Mouse (Mus musculus) neural tube, embryonic 13.5 days (tissue): ENCODE results near the gene Spty2d1. TPM values are rescaled to one million over a fixed set of nuclear protein-coding genes. Genes with fewer than 3 reads are reported as not detected.

Experiments
- ATAC-seq: fragments of 200-750 bp; cut with Nextera tagmentation; 2 replicates; pipeline ENCODE4 v1.8.0; 2017; ENCODE audit warnings: low read depth, mild to moderate bottlenecking, moderate TSS enrichment, moderate library complexity
- H3K27ac ChIP-seq: fragments of 300-500 bp; sonication (generic); replicated peaks from 2 replicates; pipeline ENCODE4 v1.5.1; 2015; ENCODE audit warnings: moderate library complexity, mild to moderate bottlenecking, inconsistent platforms
- H3K27me3 ChIP-seq: fragments of 300-500 bp; sonication (generic); 2 replicates; pipeline ENCODE4 v1.6.1; 2015; ENCODE audit warnings: mild to moderate bottlenecking, inconsistent platforms
- H3K36me3 ChIP-seq: fragments of 300-500 bp; sonication (generic); 2 replicates; pipeline ENCODE4 v1.6.1; 2015; ENCODE audit warnings: mild to moderate bottlenecking, inconsistent platforms
- H3K4me1 ChIP-seq: fragments of 300-500 bp; sonication (generic); replicated peaks from 2 replicates; pipeline ENCODE4 v1.6.1; 2015; ENCODE audit warnings: inconsistent platforms
- H3K4me2 ChIP-seq: fragments of 300-500 bp; sonication (generic); 2 replicates; pipeline ENCODE4 v1.6.1; 2015; ENCODE audit warnings: inconsistent platforms, mild to moderate bottlenecking, moderate library complexity
- H3K4me3 ChIP-seq: fragments of 300-500 bp; sonication (generic); 2 replicates; pipeline ENCODE4 v1.5.1; 2015; ENCODE audit warnings: mild to moderate bottlenecking, inconsistent platforms
- H3K9ac ChIP-seq: fragments of 300-500 bp; sonication (generic); 2 replicates; pipeline ENCODE4 v1.6.1; 2015; ENCODE audit warnings: moderate library complexity, mild to moderate bottlenecking, inconsistent platforms
- H3K9me3 ChIP-seq: fragments of 300-500 bp; sonication (generic); 2 replicates; pipeline ENCODE4 v1.6.1; 2016; ENCODE audit warnings: inconsistent platforms
- WGBS: fragments of 180-500 bp; shearing (Covaris S2); methylation state at CpG from one replicate; pipeline ENCODE4 v1.1.7; 2015; 5-methylcytosine and 5-hydroxymethylcytosine counted together
- polyA plus RNA-seq: library from polyadenylated mRNA; unstranded; fragments of >200 nt; fragmentation: Nextera tagmentation; extraction: Ambion mirVana; gene quantifications from 2 replicates; pipeline ENCODE4 v1.2.1, GENCODE M21; 2015

Spty2d1 gene
- polyA plus RNA-seq, 1 experiment from 2014 or later: 8.3 TPM

DNA sequence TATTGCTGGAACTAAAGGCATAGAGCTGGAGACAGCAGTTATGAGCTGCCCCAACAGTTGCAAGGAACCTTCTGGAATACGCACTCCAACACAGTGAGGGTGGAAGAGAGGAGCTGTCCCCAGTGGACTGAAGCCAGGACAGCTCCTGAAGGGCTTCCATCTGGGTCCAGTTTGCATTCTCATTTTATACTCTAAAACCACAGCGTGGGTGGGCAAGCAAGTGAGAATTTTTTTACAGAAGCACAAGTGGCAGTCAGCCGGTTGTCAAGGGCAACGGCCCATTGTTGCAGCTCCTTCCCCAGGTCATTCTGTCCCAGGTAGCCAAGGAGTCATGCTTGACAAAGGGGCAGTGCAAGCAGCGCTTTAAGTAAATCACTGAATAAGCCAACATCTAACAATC, 11.4 kb upstream of the Spty2d1 start:
- Histone ChIP-seq H3K4me1 (peaks cover 6% of the 10 kb centered on the region), H3K4me3 (no peak overlapping the region), H3K9me3 (no peaks in the 10 kb centered on the region), H3K4me2 (no peak overlapping the region), H3K27ac (no peak overlapping the region), H3K36me3 (no peaks in the 10 kb centered on the region), H3K9ac (no peak overlapping the region), H3K27me3 (0 out of 2 replicates have a peak, but pooled peaks cover 9% of the 10 kb centered on the region)
- ATAC-seq: no peak
- 74% methylated on average over 5 of the region's 5 CpGs for WGBS

DNA sequence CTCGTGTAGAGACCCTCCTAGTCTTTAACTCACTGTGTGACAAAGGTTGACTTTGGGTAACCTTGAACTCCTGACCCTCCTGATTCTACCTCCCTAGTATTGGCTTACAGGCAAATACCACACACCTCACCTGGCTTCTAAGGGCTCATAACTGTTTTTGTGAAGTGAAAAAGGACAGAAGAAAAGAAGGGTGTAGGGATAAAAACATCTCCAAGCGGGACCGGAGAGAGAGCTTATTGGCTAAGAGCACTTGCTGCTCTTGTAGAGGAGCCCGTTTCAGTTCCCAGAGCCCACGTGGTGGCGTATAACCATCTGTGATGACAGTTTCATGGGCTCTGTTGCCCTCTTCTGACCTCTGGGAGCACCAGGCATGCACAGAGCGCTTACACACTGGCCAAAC, 8.9 kb upstream of the Spty2d1 start:
- Histone ChIP-seq H3K27me3 (0 out of 2 replicates have a peak, but pooled peaks cover 9% of the 10 kb centered on the region), H3K4me1 (peaks cover 6% of the 10 kb centered on the region), H3K27ac (no peak overlapping the region), H3K4me2 (no peak overlapping the region), H3K4me3 (no peak overlapping the region), H3K9ac (no peak overlapping the region), H3K9me3 (no peaks in the 10 kb centered on the region), H3K36me3 (no peaks in the 10 kb centered on the region)
- 71% methylated on average over 7 of the region's 7 CpGs for WGBS
- no peak for ATAC-seq

DNA sequence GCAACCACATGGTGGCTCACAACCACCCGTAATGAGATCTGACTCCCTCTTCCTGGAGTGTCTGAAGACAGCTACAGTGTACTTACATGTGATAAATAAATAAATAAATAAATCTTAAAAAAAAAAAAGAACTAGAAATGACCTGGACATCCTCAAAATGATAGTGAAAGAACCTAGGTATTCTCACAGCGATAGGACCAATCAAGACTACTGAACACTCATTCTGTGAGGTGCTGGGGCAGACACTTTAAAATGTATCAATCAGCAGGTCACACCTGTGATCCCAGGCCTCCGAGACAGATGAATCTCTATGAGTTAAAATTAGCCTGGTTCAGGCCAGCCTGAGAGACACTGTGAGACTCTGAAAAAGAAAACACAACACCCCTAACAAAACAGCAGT, 8.4 kb upstream of the Spty2d1 start:
- H3K9me3 ChIP-seq: no peaks in the 10 kb centered on the region
- no peak for ATAC-seq
- H3K9ac ChIP-seq: no peak overlapping the region
- no peaks in the 10 kb centered on the region for H3K36me3 ChIP-seq
- H3K27me3 ChIP-seq: 0 out of 2 replicates have a peak, but pooled peaks cover 9% of the 10 kb centered on the region
- WGBS: 83% methylated on average over 3 of the region's 3 CpGs
- no peak overlapping the region for H3K4me2 ChIP-seq
- H3K4me1 ChIP-seq: peaks cover 6% of the 10 kb centered on the region
- no peak overlapping the region for H3K4me3 ChIP-seq
- no peak overlapping the region for H3K27ac ChIP-seq

DNA sequence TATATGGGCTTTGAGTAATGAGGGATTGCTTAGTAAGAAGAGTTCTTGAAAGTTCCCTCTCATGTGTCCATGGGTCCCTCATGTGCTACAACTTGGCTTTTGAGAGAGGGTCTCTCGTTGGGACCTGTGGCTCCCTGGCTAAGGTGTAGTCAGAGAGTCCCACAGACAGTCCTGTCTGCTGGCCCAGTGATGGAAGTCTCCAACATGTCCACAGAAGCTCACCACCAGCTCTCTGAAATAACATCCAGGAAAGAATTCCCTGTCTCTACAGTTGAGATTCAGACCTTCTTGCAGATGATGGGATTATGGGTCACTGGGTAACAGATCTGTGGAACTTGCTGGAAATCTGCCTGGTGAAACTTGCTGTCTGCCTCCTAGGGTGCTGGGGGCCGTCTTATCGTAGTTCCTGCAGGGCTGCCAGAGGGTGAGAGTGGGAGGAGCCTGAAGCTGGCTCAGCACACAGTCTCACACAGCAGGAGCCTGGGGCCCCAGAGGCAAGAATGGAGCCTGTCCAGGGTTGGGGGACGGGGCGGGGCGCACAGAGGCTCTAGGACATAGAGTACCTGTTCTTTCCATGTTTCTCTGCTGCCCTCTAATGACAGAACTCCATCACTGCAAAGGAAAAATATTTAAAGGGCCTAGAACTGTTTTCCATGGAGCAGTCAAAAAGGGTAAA, 7.3 kb upstream of the Spty2d1 start:
- Histone ChIP-seq H3K9me3 (no peaks in the 10 kb centered on the region), H3K27me3 (0 out of 2 replicates have a peak, but pooled peaks cover 2% of the 10 kb centered on the region), H3K36me3 (no peaks in the 10 kb centered on the region), H3K4me1 (peaks cover 6% of the 10 kb centered on the region), H3K4me2 (peak overlapping the region; percentile 49), H3K27ac (no peak overlapping the region), H3K4me3 (0 out of 2 replicates have a peak overlapping the region, but pooled peaks have one; percentile 11), H3K9ac (peak overlapping the region; percentile 62)
- WGBS: 9% methylated on average over 6 of the region's 6 CpGs
- ATAC-seq: peak; percentile 93

DNA sequence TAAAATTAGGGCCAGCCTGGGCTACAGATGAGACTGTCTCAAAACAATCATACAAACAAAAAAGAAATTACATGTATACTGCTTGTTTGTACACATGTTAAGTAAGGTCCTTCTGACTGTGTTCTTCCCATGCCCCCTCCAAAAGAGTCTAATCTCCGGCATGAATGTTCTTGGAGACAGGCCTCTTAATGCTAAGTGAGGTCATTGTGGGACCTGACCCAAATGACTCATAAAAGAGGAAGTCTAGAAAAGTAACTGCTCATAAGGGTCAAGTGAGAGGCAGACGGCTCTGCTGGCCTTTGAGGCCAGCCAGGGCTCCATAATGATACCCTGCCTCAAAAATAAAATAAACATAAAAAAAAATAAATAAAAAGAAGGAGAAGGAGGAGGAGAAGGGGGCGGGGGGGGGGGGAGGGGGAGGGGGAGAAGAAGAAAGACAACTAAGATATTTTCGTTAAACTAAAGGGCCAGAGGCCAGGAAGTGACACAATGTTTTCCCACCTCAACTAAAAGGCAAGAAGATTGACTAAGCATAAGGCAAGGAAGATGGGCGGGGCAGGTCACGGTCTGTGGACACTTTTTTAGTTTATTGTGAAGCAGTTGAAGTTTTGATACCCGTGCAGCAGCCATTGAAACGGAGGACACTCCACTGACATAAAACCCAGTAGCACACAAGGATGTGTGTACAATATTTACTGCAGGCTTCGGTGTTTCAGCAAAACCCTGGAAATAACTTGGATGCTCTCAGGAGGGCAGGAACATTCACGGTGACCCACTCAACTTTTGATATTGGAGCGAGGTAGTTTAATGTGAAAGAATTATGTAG, 6.6 kb upstream of the Spty2d1 start:
- no peak overlapping the region for H3K27ac ChIP-seq
- no peak overlapping the region for H3K9ac ChIP-seq
- H3K4me2 ChIP-seq: no peak overlapping the region
- H3K9me3 ChIP-seq: no peaks in the 10 kb centered on the region
- no peaks in the 10 kb centered on the region for H3K27me3 ChIP-seq
- WGBS: 55% methylated on average over 11 of the region's 11 CpGs
- peaks cover 13% of the 10 kb centered on the region for H3K4me1 ChIP-seq
- H3K36me3 ChIP-seq: no peaks in the 10 kb centered on the region
- no peak for ATAC-seq
- no peak overlapping the region for H3K4me3 ChIP-seq

DNA sequence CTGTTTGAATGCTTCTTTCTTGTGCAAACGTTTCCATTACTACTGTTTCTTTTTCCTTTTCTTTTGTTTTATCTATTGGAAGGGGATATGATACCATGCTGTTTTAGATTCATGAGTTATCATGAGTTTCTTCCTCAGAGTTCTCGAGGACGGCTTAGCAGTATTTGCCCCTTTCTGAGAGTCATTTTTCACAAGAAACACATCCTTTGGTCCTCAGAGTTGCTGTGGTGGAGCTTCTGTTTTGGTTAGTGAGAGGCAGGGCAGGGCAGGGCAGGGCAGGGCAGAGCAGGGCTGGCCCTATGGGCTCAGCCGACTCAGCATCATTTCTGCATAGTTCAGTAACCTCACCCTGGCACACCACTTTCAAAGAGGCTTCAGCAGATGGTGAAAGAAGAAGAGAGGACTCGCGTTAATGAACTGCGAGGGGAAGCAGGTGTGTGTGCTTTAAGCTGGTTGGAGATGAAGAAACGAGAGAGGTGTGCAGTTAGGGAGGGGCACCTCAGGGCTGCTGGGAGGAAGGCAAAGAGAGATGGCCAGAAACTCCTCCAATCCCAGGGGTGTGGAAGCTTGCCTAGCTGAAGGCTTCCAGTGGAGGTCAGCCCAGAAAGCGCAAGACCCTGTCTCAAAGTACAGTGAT, 5.0 kb upstream of the Spty2d1 start:
- 54% methylated on average over 9 of the region's 9 CpGs for WGBS
- Histone ChIP-seq H3K9ac (no peak overlapping the region), H3K27ac (no peak overlapping the region), H3K4me2 (no peak overlapping the region), H3K9me3 (no peaks in the 10 kb centered on the region), H3K36me3 (no peaks in the 10 kb centered on the region), H3K4me3 (no peak overlapping the region), H3K27me3 (no peaks in the 10 kb centered on the region), H3K4me1 (peaks cover 24% of the 10 kb centered on the region)
- no peak for ATAC-seq

DNA sequence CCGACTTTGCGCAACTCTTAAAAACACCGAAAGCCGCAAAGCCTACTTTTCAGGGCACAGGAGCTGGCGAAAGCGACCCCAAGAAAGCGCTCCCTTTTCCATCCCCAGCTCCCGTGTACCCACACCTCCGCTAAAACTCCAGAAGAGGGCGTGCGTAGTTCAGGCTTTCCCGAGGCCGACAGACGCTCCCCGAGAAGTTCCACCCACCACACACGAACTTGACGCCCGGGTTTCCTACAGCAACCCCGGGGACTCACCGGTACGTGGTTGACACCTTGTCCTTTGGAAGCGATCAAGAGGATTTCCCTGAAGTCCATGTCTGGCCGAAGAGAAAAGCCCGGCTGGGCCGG, 418 bp downstream of the Spty2d1 start:
- Histone ChIP-seq H3K27ac (peak overlapping the region; percentile 83), H3K36me3 (no peaks in the 10 kb centered on the region), H3K4me3 (peak overlapping the region; percentile 70), H3K4me2 (peak overlapping the region; percentile 86), H3K9ac (peak overlapping the region; percentile 74), H3K9me3 (no peaks in the 10 kb centered on the region), H3K4me1 (peaks cover 62% of the 10 kb centered on the region), H3K27me3 (no peaks in the 10 kb centered on the region)
- ATAC-seq: peak; percentile 61
- under 1% methylated on average over 25 of the region's 25 CpGs for WGBS

DNA sequence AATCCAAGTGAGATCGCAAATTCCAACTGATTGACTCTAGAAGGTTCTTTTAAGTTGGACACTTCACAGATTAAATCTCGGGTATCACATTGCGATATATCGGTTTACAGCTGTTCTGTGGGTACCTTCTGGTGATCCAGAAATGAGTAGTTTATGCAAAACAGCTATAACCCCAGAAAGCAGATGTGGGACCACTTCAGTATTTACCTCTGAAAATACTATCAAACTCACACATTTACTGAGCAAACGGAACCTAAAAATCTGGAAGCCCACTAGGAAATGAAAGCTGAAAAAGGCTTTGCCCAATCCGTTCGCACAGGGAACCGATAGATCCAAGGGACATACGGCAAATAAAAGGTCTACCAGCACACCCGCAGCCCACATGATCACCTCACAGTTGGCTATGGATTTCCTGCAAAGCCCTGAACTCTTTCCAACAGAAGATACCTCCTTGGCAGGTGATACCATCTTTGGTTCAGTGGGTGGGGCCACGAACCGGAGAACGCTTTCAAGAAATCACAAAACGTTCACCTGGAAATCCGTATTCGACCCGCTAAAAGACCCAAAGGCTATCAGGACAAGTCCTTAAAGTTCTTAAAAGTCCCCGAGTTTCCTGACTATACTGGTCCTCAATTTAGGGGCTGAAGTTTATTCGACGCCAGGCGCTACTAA, 966 bp downstream of the Spty2d1 start:
- Histone ChIP-seq H3K36me3 (no peaks in the 10 kb centered on the region), H3K9ac (peak overlapping the region; percentile 74), H3K4me2 (peak overlapping the region; percentile 86), H3K9me3 (no peaks in the 10 kb centered on the region), H3K4me3 (peak overlapping the region; percentile 70), H3K27ac (peak overlapping the region; percentile 83), H3K4me1 (peaks cover 68% of the 10 kb centered on the region), H3K27me3 (no peaks in the 10 kb centered on the region)
- no peak for ATAC-seq
- WGBS: 24% methylated on average over 21 of the region's 21 CpGs

DNA sequence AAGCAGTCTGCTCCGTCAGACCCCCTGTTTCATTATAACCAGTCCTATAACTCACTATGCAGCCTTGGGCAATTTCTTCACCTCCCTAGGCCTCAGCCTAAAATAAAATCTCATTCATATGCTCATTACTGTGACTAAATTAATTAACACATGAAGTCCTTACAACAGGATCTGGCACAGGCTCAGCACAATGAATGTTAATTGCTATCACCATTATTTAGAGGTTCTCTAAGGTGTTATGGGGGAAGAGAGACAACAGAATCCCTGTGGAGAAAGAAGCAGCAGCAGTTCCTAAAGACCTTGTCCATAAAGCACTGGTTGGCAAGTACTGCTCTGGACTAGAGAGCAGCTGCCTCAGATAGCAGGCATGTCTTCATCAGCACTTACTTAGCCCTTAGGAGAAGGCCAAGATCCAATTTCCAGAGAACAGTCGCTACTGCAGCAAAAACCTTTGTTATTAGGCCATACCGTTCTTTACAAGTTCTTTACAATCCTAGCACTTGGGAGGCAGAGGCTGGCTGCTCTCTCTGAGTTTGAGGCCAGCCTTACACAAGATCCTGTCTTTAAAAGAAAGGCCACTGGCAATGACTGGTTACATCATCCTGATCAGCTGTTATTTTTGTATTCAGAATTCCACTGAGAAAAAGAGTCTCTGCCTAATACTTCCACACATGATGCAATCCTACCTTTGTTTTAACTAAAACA, 4.6 kb downstream of the Spty2d1 start:
- Histone ChIP-seq H3K4me3 (no peak overlapping the region), H3K4me1 (peaks cover 74% of the 10 kb centered on the region), H3K36me3 (peaks cover 8% of the 10 kb centered on the region), H3K9ac (0 out of 2 replicates have a peak overlapping the region, but pooled peaks have one; percentile 43), H3K27ac (peak overlapping the region; percentile 49; the same call in 1 of the 2 replicates), H3K27me3 (no peaks in the 10 kb centered on the region), H3K4me2 (no peak overlapping the region), H3K9me3 (no peaks in the 10 kb centered on the region)
- no peak for ATAC-seq
- WGBS: 16% methylated on average over 3 of the region's 3 CpGs

DNA sequence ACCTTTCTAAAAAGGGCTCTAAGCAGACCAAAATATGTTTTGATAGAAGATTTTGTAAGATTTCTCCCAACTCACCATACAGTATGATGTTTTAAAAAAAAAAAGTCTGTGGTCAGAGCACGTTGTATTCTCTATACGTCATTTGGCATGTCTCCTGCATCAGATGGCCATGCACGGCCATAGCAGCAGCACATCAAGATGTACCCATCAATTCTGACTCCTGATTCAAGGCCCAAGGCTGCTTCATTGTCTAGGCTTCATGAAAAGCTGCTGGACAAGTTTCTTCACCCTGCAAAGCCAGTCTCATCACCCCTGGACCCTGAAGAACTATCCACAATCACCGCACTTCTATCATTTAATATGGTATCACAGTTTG, 6.3 kb downstream of the Spty2d1 start:
- H3K4me1 ChIP-seq: peaks cover 66% of the 10 kb centered on the region
- H3K36me3 ChIP-seq: peaks cover 25% of the 10 kb centered on the region
- no peak overlapping the region for H3K27ac ChIP-seq
- no peak overlapping the region for H3K4me2 ChIP-seq
- ATAC-seq: no peak
- H3K9ac ChIP-seq: 0 out of 2 replicates have a peak overlapping the region, but pooled peaks have one; percentile 26
- no peaks in the 10 kb centered on the region for H3K9me3 ChIP-seq
- no peak overlapping the region for H3K4me3 ChIP-seq
- no peaks in the 10 kb centered on the region for H3K27me3 ChIP-seq
- 73% methylated on average over 4 of the region's 4 CpGs for WGBS

DNA sequence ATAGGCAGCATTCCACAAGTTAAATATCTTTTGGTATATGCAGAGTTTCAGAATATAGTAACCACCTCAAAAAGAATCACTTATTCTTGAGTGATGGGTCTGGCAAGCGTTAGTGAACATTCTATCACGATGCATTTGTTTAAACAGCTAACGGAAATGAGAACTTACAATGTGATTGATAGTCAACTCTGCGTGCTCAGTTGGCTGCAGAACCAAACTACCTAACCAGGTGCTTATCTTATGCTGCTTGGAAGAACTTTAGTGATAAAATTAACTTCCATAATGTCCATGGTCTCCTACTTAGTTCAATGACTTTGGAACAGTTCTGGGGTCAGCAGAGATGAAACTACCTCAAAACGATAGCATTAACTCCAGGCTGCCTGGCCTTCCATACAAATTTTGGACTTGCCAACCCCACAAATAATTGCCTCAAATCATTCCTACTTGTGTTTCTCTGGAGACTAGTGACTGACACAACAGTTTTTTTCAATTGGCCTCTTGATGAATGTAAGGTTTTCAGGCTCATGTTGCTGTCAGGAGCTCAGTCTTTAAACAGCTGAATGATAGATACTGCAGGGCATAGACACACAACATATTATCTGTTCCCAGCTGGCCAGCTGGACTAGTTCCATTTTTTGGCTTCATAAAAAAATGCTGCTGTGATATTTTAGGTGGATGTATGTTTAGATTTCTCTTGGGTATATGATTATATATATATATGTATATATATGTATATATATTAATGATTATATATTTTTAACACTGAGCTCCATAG, 6.9 kb downstream of the Spty2d1 start:
- H3K4me3 ChIP-seq: no peak overlapping the region
- no peak overlapping the region for H3K4me2 ChIP-seq
- WGBS: 79% methylated on average over 5 of the region's 5 CpGs
- no peaks in the 10 kb centered on the region for H3K27me3 ChIP-seq
- peaks cover 29% of the 10 kb centered on the region for H3K36me3 ChIP-seq
- H3K27ac ChIP-seq: no peak overlapping the region
- ATAC-seq: no peak
- H3K4me1 ChIP-seq: peaks cover 60% of the 10 kb centered on the region
- no peak overlapping the region for H3K9ac ChIP-seq
- no peaks in the 10 kb centered on the region for H3K9me3 ChIP-seq
